ENCODE assay signal across 9 mouse cellular contexts in genomic region chr4:63158961-63159592, GRCm38 (mm10). TPM values are rescaled to one million over a fixed set of nuclear protein-coding genes. Genes with fewer than 3 reads are reported as not detected.
DNase-seq lines count a peak whose midpoint lies in the region; ATAC-seq and TF ChIP-seq lines count a peak whose summit lies in the region.
"Had no signal": no experiment of that assay in that cellular context is flagged by ENCODE, and none has a peak within 500 bp of the region (broad histone marks: within the 10 kb centered on the region; RNA-seq: fewer than 3 reads in every experiment).

No protein-coding gene starts in this region.

- H3K27ac ChIP-seq in cortical plate, adult 2 months (ENCODE audit: insufficient read depth, low read length) = no peak overlapping the region

- ATAC-seq in megakaryocyte-erythroid progenitor cell, adult 5-6 weeks (replicated peaks; ENCODE audit: low FRiP score, low TSS enrichment, poor library complexity, severe bottlenecking) = peak; percentile 84

- peak; percentile 95 for TF ChIP-seq CTCF in cortical plate, adult 2 months (IDR thresholded peaks at IDR 0.05; ENCODE audit: extremely low read depth, insufficient read depth, low read length)

- H3K4me1 ChIP-seq in cortical plate, adult 2 months (ENCODE audit: control insufficient read depth, insufficient read depth, low read length) = no peaks in the 10 kb centered on the region

- TF ChIP-seq POLR2A in cortical plate, adult 2 months (IDR thresholded peaks at IDR 0.05; ENCODE audit: extremely low read depth, insufficient read depth, low read length) = no peak

- peak; percentile 83 for DNase-seq in adipocyte (ENCODE audit: low spot score)
- peak; percentile 90 for DNase-seq in gastrocnemius, postnatal 14 days
- DNase-seq in induced T-regulatory cell, adult 2 months (ENCODE audit: low read depth) = peak; percentile 62
- peak; percentile 23 to 58 for DNase-seq in left cerebral cortex, adult 8-10 months (ENCODE audit: low spot score in 2 of 2)
- peak; percentile 66 for DNase-seq in skeletal muscle tissue, adult 2 months (ENCODE audit: low read depth, low spot score)
- DNase-seq in yolk sac, embryonic 10.5 days (ENCODE audit: low spot score) = peak; percentile 86

- intact Hi-C loops in gastrocnemius, postnatal 14 days (cut with DNase I; ENCODE audit: low total_unique reads) = loop anchor here (5.0 kb wide), 1 partner anchor 158 kb away; no protein-coding TSS in a partner anchor

- H3K4me3 ChIP-seq in cortical plate, adult 2 months (ENCODE audit: insufficient read depth, low read length) = no peak overlapping the region
- H3K4me3 ChIP-seq: myocyte had no signal

RNA-seq across cellular contexts. Expression of gene Ambp, which starts 4.5 kb away (rescaled TPM):
- polyA plus RNA-seq in cortical plate, adult 2 months (2012; rRNA removed) = not detected in 2 replicates
- not detected for total RNA-seq in gastrocnemius, postnatal 14 days (2021)
- total RNA-seq in left cerebral cortex, adult 8-10 months (2022) = not detected
- total RNA-seq in megakaryocyte-erythroid progenitor cell, adult 5-6 weeks (2014; fragmentation: Nextera tagmentation) = not detected in 2 replicates
- not detected in 2 replicates for total RNA-seq in megakaryocyte-erythroid progenitor cell, adult 5-6 weeks (2017)
- polyA plus RNA-seq: myocyte had no signal

RNA-seq across cellular contexts. Expression of gene Kif12, which starts 12.9 kb away (rescaled TPM):
- not detected in 2 replicates for polyA plus RNA-seq in cortical plate, adult 2 months (2012; rRNA removed)
- not detected for total RNA-seq in gastrocnemius, postnatal 14 days (2021)
- under 1 TPM in 1 of 4 experiments, not detected in 3; 0.11 TPM for total RNA-seq in left cerebral cortex, adult 8-10 months (2022)
- total RNA-seq in megakaryocyte-erythroid progenitor cell, adult 5-6 weeks (2014; fragmentation: Nextera tagmentation) = not detected in 2 replicates
- total RNA-seq in megakaryocyte-erythroid progenitor cell, adult 5-6 weeks (2017) = not detected in 2 replicates
- polyA plus RNA-seq: myocyte had no signal

RNA-seq across cellular contexts. Expression of gene Col27a1, which starts 54.7 kb away (rescaled TPM):
- polyA plus RNA-seq in cortical plate, adult 2 months (2012; rRNA removed) = 3.5 and 4.2 TPM in 2 replicates
- 1 to 10 TPM; 1.9 to 2.6 TPM for total RNA-seq in gastrocnemius, postnatal 14 days (2021)
- 1 to 10 TPM; 3.7 to 7.4 (median 5.4) TPM for total RNA-seq in left cerebral cortex, adult 8-10 months (2022)
- total RNA-seq in megakaryocyte-erythroid progenitor cell, adult 5-6 weeks (2014; fragmentation: Nextera tagmentation) = 1.2 TPM in 1 of 2 replicates, not detected in the other
- not detected in 2 replicates for total RNA-seq in megakaryocyte-erythroid progenitor cell, adult 5-6 weeks (2017)
